Mouse (Mus musculus) c-Kit-positive CD71-negative TER-119-negative erythroid progenitor cells, embryonic 14.5 days (primary cell): ENCODE data around the gene R3hdm2.

Experiments
- DNase-seq: peaks from one replicate; pipeline ENCODE4 v3.0.0-alpha.2; 2013; ENCODE audit warnings: low read depth

R3hdm2 gene

DNA sequence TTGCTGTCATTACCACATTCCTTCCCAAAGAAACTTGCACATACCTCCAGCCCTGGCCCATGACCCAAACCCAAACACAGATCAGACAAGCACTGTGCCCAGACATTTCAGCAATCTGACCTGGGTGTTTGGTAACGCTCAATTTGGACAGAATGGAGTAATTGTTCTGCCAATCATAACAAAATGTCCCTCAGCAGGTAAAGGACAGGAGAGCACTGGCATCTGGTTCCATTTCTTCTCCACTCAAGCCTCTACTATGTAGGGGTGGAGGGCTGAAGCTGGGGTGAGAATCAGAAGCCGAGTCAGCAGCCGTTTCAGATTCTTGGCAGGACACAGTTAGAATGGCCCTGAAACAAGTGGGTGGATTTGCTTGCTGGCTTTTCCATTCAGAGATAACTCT lies 112.0 kb downstream of the R3hdm2 start:
- DNase-seq, result no peak

DNA sequence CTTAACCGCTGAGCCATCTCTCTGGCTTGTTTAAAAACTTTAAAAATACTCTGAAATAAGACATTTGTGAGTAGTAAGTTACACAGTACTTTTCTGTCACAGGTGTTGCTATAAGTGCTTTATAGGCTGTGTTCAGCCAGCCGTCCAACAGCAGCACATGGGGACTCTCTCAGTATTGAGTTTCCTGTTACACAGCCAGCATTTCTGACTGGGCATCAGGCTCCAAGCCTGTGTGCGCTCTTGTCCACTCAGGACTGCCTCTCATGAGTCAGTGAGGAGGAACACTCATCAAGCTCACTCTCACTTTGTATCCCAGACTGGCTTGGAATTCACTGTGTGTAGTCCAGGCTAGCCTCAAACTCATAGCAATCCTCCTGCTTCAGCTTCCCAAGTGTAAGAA lies 116.0 kb downstream of the R3hdm2 start:
- no peak for DNase-seq

DNA sequence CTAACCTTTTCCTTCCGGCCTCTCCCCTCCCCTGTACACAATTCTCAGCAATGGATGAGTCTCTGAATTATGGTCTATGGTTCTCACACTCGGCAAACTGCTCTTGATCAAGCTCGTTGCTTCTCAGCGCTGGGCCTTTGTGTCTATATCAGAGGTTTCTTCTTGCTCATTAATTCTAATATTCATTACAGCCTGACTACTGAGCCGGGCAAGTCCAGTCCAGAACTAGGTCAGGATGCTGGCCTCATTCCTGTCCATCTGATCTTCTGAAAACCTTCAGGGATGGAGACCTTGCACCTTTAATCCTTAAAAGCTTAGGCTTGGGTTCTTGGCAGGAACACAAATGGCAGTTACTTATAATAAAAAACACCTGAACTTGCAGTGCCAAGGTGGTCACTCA lies 119.4 kb downstream of the R3hdm2 start:
- no peak for DNase-seq

DNA sequence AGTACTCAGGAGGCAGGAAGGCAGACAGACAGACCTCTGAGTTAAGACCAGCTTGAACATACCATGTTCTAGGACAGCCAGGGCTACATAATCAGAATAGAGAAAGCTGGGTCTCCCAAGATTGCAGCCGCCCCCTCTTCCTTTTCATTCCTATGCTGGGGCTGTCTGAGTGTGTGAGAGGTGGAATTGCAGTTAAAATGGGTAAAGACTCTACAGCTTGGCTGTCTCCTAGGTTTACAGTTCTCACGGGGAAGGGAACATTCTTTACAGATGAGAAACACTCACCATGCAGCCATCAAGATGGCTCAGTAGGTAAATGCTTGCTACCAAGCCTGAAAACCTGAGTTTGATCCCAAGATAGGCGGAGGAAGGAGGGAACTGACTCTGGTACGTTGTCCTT lies 119.9 kb downstream of the R3hdm2 start:
- DNase-seq, result no peak

DNA sequence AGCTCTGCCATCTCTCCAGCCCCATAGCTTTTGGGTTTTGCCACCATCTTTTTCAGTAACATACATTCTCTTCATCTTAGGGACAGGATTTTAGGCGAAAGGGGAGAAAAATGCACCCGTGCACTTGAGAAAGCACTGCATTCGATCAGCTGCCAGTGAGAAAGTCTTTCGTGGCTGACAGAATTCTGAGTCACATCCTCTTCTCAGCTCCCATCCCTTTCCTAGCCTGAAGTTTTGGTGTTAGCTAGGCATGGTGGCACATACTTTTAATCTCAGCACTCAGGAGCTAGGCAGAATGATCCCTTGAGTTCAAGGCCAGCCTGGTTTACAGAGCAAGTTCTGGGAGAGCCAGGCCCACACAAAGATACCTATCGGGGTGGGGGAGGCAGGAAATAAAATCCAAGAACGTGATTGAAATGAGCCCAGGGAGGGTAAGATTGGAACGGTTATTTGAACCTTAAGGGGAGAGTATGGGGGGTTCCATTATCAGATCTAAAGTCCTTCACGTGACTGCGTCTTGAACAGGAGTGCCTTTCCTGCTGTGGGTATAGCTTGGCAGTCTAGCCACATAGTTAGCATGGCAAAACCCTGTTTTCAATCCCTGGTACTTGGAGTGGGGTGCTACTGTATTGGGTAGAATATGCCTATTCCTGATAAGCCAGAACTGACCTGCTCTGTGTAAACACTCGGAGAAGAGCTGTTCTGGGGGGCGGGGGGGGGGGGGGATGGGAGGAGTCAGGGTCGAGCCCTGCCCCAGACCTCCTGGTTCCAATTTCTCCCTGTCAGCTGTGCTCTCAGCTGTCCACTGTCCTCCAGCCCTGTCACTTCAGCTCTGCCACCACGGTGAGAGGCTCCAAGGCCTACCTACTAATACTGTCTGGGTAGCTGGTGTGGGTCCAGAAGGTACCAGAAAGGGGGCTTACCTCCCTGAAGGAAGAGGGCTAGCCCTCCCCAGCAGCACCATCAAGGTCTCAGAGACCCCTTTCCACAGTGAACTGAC lies 121.1 kb downstream of the R3hdm2 start, which contains the start of gene Stac3:
TSS of gene Stac3 (plus strand) at position 793 of the 1,000 bp plus-strand sequence.
- DNase-seq, result no peak

DNA sequence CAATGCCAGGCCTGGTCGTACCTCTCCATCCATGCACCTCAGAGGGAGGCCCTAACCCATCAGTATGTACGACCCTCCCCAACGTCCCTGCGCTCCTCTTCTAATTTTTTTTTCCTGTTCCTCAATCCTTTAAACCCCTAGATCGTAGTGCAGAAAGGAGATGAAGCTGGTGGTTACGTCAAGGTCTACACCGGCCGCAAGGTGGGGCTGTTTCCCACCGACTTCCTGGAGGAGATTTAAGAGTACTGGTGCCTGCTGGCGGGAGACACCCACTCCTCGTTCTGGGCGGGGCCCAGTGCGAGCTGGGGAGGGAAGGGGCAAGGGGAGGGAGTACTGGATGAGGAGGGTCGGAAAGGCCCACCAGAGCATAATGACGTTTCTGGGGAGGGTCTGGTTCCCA lies 128.1 kb downstream of the R3hdm2 start:
- DNase-seq, result peak; percentile 87

DNA sequence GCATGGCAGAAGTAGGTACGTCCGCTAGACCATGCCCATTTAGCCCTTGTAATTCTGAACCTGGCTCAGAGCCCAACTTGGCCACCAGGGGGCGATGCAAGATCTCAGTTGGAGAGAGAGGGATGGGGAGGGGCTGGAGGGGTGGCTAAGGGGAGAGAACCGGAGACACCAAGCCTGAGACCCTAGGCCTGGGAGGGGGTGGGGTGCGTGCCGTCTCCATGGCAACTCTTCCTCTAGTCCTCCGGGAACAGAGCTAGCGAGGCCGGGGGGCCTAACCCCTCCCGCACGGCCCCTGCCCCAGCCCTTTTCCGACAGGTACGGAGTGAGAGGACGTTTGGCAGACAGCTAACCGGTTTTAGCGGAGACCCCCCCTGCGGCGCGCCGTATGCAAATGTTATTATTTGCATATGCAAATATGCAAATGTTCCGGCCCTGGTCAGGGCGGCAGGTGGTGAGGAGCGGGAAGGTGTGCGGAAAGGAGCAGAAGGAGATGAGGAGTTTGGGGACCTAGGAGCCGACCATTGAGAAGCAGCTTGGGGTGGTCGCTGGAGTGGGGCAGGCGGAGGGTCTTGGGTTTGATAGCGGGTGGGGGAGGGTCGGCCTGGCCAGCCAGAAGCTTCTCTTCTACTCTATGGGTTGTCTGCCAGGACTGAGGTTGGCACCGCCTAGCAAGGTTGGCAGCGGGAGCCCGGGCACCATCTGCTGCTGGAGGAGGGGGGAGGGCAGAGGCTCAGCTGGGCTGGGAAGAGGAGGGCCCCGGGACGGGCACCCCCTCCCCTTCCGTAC lies 129.1 kb downstream of the R3hdm2 start:
- peak; percentile 88 for DNase-seq

DNA sequence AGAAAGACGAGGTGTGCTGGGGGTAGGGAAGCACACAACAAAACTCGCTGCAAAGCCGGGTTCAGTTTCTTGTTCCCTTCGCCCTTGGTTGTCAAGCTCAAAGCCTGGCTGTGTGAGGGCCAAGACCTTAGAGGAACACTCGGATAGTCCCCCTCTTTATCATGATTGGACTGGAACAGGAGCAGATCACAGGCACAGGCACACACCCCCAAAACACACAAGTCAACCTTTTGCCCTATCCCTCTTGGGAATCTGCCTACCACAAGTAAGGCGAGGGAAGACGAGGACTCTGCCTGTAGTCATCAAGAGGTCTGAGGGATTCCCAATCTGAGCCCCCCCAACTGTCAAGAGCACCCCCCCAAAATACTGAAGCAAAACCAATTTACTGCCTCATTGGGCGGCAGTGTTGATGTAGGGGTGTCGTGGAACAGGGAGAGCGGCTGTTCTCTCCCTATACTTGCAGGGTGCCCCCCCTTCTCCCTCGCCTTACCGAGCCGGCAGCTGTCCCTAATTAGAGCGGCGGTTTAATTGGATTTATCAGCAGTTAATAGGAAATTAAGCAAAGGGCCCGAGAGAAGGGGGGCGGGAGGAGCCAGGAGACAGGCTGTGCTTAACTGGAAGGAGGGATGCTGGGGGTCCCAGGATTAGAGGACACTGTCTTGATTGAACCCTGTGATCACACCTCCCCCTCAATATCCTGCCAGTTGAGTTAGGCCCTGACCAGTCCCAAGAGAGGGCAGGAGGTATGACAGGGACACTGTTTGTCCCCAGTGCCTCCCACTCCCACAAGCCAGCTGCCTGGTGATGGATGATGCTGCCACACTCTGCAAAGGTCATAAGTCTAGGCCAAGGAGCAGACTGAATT lies 129.9 kb downstream of the R3hdm2 start:
- no peak for DNase-seq

DNA sequence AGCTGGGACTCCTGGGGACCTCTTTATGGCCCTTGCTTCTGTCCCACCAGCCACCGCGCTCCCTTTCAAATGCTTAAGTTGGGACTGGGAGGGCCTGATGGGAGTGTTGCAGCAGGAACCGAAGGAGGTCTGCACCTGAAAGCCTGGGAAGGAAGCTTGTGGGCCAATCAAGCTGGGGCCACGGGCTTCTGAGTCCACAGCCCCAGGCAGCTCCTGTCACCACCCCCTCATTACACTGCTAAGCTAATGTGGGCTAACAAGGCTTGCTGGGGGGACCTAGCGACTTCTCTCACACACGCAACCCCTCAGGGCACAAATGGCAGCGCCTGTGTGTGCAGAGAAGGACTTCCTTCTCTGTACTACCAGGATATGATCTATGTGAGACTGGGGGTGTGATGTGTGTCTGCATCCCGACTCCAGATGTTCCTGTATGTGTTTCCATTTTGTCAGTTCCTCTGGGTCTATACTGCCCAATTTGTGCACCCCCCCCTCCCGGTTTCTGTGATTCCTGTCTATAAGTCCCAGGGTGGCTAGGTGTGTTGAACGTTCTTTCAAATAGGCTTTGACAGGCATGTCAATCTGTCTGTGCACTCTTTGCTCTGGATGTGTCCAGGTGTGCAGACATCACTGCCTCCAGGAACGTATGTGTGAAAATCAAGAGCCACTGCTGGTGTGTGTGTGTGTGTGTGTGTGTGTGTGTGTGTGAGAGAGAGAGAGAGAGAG lies 130.9 kb downstream of the R3hdm2 start:
- DNase-seq, result no peak

DNA sequence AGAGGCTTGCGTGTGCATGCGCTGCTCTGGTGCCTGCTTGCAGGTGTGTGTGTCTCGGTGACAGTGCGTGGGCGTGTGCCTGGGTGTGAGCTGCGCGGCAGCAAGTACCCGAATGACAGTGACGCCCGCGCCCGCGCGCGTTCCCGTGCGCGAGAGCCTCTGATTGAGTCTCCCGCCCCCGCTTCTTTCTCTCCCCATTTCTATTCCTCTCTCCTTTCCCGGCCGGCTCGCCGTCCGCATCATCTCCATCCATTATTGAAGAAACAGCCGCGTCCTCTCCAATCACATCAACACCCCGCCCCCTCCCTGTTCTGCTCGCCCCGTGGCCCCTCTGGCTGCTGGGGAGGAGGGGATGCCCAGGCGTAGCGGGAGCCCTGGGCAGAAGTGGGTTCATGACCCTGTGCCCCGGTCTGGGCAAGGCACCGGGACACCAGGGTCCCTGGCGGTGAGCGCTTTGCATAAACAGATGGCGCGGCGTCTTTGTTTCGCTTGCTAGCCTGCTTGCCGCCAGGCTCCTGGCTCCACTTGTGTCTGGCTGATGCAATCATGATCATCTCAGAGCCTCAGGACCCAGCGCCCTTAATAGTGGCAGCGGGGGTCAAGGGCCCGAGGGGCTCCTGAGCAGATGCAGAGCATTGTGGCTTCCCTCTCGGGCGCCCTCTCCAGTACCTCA lies 131.6 kb downstream of the R3hdm2 start:
- DNase-seq, result no peak

DNA sequence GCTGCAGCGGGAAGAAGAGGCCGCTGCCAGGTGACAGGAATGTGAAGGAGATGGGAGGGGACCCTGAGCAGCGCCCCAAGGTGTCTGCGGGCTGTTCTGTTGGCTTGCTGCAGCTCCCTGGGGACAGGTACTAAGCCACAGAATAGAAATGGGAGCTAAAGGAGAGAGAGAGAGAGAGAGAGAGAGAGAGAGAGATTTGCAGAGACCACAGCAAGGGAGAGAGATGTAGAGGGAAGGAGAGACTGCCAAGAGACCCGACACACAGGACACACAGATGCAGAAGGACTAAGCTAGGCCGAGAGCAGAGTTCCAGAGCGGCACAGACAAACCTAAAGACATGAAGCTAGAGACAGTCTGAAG lies 132.2 kb downstream of the R3hdm2 start:
- DNase-seq, result no peak

DNA sequence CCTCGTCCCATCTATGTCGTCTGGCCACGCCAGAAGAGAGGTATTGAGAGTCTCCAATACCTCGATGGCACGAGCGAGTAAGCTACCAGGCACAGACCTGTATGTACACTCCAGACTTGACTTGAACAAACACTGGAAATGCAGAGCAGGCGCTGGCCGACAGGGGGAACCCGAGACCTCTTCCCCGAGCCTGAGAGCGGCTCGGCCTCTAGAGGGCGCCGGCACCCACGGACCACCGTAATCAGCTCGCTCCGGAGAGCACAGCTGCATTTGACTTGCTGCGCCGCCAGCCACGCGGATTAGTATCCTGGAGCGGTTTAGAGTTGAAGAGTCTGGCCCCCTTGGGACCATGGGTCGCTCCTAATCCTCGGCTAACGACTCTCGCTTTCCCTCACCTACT lies 132.7 kb downstream of the R3hdm2 start:
- peak; percentile 86 for DNase-seq

DNA sequence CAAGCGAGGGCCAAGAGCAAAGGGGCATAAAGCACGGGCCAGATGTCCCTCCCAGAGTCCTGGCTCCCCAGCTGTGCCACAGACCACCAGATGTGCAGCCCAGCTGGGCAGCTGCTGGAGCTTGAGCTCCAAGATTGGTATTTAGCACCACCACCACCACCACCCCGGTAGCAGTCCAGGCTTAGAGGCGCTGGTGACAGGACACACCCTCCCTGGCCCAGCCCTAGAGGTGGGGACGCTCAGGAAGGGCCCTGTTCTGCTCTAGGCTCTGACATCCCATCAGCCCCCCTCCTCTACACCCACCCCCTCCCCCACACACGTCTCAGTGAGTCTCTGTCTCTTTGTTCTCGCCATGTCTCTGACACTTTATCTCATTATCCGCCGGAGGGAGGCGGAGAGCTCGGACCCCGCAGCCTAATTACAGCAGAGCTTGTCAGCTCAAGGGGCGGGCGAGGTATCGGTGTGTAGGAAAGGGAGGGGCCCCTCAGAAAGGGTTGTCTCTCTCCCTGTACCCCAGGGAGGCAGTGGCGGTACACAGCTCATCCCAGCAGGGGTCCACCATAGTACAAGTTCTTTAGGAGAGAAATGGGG lies 133.5 kb downstream of the R3hdm2 start:
- no peak for DNase-seq

DNA sequence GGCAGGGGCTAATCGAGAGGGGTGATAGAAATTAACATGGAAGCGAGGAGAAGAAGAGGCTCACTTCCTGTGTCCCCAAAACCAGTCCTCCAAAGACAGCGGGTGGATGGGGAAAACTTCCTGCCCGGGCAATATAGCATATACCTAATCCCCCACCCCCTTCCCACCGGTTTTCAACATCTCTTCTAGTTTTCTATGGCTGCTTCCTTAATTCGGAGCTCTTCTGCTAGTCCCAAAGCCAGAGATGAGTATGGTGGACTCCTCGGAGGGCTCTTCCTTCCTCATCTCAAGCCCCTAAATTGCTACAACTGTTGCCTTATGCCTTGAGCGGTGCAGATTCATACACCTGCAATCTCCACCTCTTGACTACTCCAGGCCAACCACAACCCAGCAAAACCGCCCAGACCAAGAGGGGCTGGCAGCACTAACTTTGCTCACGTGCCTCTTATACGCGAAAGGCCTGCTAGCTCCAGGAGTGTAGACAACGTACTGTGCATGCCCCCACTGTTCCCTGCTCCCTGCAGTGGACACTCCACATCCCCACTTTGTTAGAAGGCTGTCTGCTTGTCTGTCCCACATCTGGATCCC lies 134.1 kb downstream of the R3hdm2 start:
- no peak for DNase-seq

DNA sequence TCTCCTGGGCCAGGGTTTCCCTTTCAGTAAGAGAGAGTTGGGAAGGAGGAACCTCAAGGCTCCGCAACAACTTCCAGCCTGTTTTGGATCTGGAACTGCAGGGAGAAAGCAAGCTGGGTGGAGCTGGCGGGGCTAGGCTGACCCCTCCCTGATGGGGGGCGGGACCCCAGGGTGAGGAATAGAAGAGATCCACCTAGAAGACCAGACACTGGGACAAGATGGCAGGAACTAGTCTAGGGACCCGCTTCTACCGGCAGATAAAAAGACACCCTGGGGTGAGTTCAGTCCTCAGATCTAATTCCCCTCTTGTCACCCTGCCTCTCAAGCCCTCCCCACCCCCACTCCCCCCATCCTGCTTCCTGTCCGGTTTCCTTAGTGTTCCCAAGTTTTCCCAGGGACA lies 134.6 kb downstream of the R3hdm2 start, which contains the start of gene Ndufa4l2:
TSS of gene Ndufa4l2 (plus strand) at position 204 of the 400 bp plus-strand sequence.
- DNase-seq, result no peak

DNA sequence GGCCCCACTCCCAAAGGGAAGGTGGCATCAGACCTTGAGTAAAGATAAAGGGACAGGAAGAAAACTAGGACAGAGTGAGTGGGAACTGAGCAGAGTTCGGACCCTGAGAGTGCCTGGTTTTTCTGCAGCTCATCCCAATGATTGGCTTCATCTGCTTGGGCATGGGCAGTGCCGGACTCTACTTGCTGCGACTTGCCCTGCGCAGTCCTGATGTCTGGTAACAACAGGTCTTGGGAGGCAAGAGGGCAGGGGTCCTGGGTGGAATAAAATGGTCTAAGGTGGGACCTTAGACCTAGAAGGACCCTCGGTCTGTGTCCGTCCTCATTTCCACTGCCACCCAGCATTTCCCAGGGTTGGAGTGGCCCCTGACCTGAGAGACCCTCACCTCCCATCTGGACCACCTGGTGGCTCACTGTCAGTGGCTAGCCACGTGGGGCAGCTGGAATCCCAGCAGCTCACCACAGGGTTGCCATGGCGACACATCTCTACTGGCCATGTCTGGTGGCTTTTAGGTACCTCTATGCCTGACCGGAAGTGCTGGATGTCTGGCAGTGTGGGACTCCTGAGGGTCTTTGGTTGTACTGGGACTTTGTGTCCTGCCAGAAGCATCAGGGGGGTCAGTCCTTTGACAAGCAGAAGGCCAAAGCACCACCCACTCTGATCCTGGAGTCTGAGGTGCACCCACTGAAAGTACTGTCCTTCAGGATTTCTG lies 135.3 kb downstream of the R3hdm2 start:
- no peak for DNase-seq

DNA sequence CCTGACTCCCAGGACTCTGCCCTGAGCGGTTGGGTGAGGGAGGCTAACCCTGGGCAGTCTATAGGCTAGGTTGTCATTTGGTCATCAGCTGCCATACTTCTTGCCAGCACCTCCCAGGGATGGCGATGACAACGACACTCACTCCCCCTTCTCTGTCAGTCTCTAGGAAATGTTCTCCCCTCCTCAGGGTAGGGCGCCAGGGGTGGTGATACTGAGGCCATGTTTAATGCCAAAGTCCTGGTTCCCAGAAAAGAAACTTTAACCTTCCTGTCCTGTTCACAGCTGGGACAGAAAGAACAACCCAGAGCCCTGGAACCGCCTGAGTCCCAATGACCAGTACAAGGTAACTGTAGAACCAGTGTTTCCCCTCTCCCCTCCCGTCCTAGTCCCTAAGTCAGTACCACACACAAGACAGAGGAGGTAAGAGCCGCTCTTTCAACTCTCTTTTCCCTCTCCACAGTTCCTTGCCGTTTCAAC lies 135.9 kb downstream of the R3hdm2 start:
- no peak for DNase-seq

DNA sequence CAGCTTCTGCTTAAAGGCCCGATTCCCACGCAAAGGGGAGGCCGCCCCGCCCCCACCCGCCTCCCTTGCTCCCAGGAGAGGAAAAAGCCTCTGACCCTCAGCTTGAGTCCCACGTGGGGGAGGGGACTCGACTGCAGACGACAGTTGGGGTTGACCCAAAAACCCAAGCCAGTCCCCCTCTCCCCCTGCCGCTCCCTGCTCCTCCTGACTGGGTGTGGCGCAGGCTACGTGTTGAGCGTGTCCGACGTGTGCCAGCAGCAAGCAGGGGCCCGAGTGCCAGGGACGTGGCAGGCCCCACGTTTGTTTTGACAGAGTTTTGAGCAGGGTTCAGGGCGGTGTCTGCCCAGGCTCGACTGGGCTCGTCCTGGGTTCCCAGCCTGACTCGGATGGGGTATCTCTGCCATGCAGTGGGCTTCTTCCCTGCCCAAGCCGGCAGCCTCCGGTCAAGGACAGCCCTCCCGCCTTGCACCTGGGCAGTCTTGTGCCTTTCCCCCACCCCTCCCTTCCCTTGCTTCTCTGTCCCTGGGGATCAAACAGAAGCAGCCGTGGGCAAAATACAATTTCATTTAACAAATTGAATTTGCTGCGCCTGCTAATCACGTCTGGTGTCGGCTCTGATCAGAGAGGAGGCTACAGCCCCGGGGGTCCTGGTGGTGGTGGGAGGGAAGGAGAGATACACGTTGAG lies 136.6 kb downstream of the R3hdm2 start:
- no peak for DNase-seq

DNA sequence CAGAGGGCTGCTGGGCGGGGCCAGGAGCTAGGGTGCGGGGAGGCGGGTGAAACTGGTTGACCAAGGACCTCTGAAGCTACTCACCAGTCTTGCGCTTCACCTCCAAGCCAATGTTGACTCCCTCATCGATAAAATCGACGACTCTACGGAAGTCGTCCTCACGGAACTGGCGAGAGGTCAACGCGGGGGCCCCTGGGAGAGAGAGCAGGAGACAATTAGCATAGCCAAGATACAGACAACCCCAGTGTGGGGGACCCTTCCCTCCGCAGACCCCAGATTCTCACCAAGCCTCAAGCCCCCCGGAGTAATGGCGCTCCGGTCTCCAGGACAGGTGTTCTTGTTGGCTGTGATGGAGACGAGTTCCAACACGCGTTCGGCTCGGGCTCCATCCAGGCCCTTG lies 137.8 kb downstream of the R3hdm2 start:
- DNase-seq, result no peak
